Mouse (Mus musculus) activated CD4-positive, CD25-positive, alpha-beta regulatory T cell, adult 4 months (primary cell): ENCODE results near the gene Chd5. TPM values are rescaled to one million over a fixed set of nuclear protein-coding genes. Genes with fewer than 3 reads are reported as not detected.

Source experiments
- ATAC-seq: one replicate; pipeline ENCODE4 v1.8.0; 2017
- polyA plus RNA-seq, 2 experiments: library from polyadenylated mRNA; unstranded; fragments of 100-300 nt; shearing (Covaris generic); gene quantifications; one replicate each; pipeline ENCODE4 v1.2.1; 2017

Chd5 gene
- polyA plus RNA-seq, 2 experiments from 2014 or later: 0.19 TPM; not detected in 1

GRCm38 (mm10) chr4:152355672-152356071, 17.2 kb downstream of the Chd5 start:
- no peak for ATAC-seq

- no peak for ATAC-seq
Measured at GRCm38 (mm10) chr4:152359700-152360099, 21.2 kb downstream of the Chd5 start.

GRCm38 (mm10) chr4:152360855-152361254, 22.4 kb downstream of the Chd5 start:
- ATAC-seq: no peak

DNA sequence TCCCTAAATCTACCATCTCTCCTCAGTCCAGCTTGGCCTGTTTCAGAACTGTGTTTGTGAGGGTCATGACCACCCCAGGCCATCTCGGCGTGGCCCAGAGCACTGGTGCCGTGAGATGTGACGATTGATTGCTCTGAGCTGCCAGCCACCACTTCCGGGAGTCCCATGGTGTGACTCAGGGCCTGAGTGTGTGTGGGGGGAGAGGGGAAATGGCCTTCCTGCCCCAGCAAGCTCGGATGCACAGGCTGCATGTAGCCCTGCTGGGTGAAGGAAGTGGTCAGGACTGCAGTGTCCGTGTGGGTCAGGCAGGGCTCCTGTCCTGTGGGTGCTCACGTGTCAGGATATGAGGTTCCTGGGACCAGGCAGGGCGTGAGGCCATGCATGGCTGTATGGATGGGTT, 23.7 kb downstream of the Chd5 start:
- ATAC-seq: peak; percentile 40

GRCm38 (mm10) chr4:152365228-152365627, 26.8 kb downstream of the Chd5 start:
- no peak for ATAC-seq

DNA sequence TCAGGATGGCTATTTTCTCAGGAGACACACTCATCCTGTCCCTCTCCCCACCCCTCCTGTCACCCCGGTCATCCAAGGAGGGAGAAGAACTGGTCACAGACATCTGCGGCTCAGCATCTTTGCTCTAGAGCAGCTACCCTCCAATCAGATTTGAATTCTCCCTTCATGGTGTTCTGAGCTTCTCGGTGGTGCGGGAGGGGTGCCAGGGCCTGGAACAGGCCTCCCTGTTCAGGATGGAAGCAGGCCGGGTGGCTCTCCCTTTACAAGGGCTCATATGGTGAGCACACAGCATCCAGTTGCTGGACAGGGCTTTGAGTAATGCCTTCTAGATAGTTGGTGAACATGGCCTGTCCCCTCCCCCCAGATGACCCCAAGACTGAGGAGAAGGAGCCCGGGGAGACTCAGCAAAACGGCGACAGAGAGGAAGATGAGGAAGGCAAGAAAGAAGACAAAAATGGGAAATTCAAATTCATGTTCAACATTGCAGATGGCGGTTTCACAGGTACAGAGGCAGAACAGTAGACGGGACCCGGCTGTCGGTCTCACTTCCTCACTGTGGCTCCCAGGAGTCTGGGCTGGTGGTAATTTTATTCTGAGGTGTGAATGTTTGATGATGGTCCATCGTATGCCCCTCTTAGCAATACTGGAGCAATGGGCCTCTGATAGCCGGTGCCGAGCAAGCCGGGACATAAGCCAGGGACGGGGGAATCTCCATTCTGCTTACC, 44.2 kb downstream of the Chd5 start:
- no peak for ATAC-seq

GRCm38 (mm10) chr4:152385644-152386043, 47.2 kb downstream of the Chd5 start:
- ATAC-seq: no peak

DNA sequence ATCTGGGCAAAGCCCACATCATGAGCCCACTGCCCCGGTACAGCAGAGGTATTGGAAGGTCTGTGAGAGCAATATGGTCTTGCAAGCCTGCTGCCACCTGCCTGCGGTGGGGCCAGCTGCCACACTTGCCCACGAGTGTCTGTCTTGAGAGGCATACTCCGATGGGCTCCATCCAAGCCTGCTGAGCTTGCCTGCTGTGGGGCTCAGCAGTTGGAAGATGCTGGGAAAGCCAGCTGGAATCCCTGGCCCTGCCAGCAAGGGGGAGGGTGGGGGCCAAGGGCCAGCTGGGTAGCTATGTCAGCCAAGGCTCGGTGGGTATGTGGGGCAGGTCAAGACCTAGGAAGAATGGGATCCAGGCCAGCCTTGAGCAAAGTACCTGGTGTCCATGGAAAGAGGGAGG, 53.7 kb downstream of the Chd5 start:
- no peak for ATAC-seq

DNA sequence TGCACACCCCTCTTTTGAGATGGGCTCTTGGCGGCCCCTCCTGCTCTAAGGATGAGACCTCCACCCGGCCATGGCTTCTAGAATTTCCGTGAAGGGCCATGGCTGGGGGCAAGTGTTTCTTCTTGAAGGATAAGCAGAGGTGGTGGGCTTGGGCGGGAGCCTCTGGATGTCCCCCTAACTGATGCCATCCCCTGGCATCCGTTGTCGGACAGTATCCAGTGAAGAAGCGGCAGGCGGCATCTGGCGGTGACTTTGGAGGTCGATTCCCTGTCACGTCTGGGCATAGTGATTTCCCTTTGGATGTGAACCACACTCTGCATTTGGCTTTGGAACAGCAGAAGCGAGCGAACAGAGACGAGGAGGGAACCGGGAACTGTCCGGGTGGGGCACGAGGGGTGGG, 54.2 kb downstream of the Chd5 start:
- no peak for ATAC-seq

DNA sequence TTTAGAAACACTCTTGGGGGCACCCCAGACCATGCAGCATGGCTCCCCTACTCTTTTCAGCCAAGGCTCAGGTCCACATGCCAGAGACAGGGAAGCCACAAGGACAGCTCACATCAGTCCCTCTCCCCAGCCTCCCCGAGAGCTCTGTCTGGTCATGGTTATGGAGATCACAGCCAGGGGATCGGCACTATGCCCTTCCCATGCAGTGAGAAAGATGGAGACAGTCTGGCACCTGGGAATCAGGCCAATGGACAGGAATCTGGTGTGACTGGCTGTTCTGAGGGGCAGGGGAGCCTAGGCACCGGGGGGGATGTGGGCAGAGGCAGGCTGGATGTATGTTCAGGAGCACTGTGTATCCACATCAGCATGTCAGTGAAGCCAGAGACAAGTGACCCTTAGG, 60.5 kb downstream of the Chd5 start:
- no peak for ATAC-seq

- ATAC-seq: no peak
Measured at GRCm38 (mm10) chr4:152405143-152405542, 66.7 kb downstream of the Chd5 start.

DNA sequence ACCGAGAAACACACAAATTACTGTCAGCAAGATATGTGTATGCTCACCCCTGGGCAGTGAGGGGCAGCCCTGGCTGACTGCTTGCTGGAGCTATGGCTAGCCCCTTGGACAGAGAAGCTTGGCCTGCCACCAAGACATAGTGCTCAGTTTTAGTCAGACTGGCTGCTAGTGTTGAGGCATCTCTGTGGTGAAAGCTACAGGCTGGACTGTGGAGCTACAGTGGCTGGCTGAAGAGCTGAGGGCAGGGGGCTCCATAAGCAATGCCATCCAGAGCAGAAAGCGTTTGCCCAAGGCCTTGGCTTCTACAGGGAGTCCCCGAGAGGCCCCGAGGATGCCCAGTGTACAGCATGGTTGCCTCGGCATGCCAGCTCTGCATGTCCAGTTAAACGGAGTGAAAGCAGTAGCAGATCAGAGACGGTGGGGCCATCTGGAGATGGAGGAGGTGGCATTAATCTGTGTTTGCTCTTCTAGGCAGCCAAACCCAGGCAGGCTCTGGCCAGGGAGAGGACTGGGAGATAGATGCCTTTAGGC, 67.3 kb downstream of the Chd5 start:
- ATAC-seq: no peak

DNA sequence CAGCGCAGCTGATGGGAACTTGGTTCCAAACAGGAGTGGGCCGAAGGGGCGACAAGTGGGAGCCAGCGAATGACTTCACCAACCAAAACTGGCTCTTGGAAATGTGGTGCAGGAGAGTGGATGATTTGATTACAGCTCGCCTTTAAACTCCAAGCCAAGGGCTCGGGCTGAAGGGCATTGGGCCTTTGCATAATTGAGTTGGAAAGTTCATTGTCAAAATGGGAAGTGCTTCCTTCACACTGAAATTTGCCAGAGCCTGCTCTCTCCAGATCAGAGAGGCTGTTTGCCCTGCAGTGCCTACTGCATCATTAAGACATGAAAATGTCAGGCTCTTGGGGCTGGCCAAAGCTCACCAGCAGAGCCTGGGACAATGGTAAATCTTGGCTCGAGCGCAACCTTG, 68.1 kb downstream of the Chd5 start:
- ATAC-seq: no peak

- ATAC-seq: no peak
Measured at GRCm38 (mm10) chr4:152410961-152411360, 72.5 kb downstream of the Chd5 start.

GRCm38 (mm10) chr4:152412524-152413080, 74.2 kb downstream of the Chd5 start:
- no peak for ATAC-seq

GRCm38 (mm10) chr4:152418229-152419060, 80.0 kb downstream of the Chd5 start:
- ATAC-seq: no peak

DNA sequence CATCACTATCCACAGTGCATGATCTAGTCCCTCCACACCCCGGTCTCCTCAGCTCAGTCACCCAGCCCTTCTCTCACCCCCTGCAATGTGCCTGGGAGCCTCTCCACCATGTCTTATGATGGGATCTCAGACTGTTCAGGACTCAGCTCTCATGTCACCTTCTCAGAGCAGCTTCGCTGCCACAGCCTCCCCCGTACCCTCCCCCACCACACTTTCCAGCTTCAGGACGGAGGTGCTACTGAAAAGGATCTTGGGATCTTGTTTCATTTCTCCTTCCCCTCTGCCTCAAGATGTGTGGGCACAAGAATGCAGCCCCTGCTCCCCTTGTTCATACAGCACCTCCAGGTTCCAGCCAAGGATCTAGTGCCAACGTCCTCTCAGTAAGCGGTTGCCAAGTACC, 85.1 kb downstream of the Chd5 start:
- no peak for ATAC-seq

- no peak for ATAC-seq
Measured at GRCm38 (mm10) chr4:152424341-152424740, 85.9 kb downstream of the Chd5 start.

GRCm38 (mm10) chr4:152424922-152425321, 86.5 kb downstream of the Chd5 start:
- ATAC-seq: no peak

- ATAC-seq: no peak
Measured at GRCm38 (mm10) chr4:152428259-152428658, 89.8 kb downstream of the Chd5 start.

DNA sequence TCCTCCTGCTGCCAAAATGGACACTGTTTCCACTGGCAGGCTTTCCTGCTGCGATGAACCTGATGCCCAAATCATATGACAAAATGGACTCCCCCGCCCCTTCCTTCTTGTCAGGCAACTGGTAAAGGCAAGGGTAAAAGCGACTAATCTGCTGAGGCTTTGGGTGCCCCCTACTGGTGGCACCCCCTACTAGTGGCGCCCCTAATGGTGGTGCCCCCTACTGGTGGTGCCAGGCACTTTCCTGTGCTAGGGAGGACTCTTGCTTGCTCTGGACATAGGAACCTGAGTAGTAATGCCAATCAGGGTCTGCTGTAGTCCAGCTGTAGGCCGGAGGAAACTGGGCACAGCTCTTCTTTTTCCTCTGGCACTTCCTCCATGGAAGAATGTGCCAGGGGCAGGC, 93.9 kb downstream of the Chd5 start:
- no peak for ATAC-seq

DNA sequence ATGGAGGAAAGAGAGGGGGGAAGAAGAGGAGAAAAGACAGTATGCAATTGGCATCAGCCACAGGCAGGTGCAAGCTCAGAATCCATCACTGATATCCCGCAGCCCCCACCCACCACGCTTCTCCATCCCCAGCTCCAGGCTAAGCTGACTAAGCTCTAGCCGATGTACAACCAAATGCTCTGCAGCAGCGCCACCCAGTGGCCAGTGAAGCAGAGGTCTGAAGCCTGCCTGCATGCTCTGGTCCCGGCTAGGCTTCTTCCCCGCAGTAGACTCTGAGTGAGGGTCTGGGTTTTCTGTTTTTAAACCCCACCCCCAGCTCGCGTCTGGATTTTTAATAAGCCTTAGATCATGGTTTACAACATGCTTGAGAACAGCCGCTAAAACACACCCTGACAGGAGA, 96.4 kb downstream of the Chd5 start:
- ATAC-seq: no peak

- ATAC-seq: peak; percentile 34
Measured at GRCm38 (mm10) chr4:152435255-152435654, 96.8 kb downstream of the Chd5 start.
